Mouse (Mus musculus) bone marrow macrophage, adult 2 months (primary cell): ENCODE measurements around the gene Zfp952. TPM values are rescaled to one million over a fixed set of nuclear protein-coding genes. Genes with fewer than 3 reads are reported as not detected.

ENCODE experiments used
- H3K27ac ChIP-seq: 2 replicates; pipeline ENCODE4 v1.5.1; 2012; ENCODE audit warnings: low read depth, low read length; ENCODE audit not compliant: insufficient read depth
- H3K4me1 ChIP-seq: 2 replicates; pipeline ENCODE4 v1.6.1; 2012; ENCODE audit warnings: low read length; ENCODE audit not compliant: control insufficient read depth, insufficient read depth
- H3K4me3 ChIP-seq: 2 replicates; pipeline ENCODE4 v1.5.1; 2012; ENCODE audit warnings: mild to moderate bottlenecking, low read length, moderate library complexity; ENCODE audit not compliant: insufficient read depth
- CTCF ChIP-seq: IDR thresholded peaks from 2 replicates; pipeline ENCODE4 v1.5.1; 2012; ENCODE audit warnings: low read depth, mild to moderate bottlenecking, low read length, moderate library complexity
- POLR2A ChIP-seq: IDR thresholded peaks from 2 replicates; pipeline ENCODE4 v1.6.1; 2012; ENCODE audit warnings: mild to moderate bottlenecking, low read depth, low read length, borderline replicate concordance
- polyA plus RNA-seq: library from polyadenylated mRNA; stranded (reverse); fragments of >200 nt; gene quantifications from 2 replicates; pipeline ENCODE4 v1.2.4, GENCODE M21; 2012; ENCODE audit not compliant: missing spikeins, insufficient read depth, insufficient read length

The Zfp952 gene
- 9.9 and 10.5 TPM in 2 replicates for polyA plus RNA-seq

GRCm38 (mm10) chr17:32992699-32993474 lies at the start of gene Zfp952:
Gene Zfp952, plus strand, starts transcription at chr17:32993129.
- Histone ChIP-seq H3K4me1 (peaks cover 5% of the 10 kb centered on the region; the same call in 1 of the 2 replicates), H3K4me3 (peak within 1 kb of the TSS; percentile 72), H3K27ac (peak within 1 kb of the TSS; percentile 51)
- no peak for TF ChIP-seq CTCF
- no peak for TF ChIP-seq POLR2A

GRCm38 (mm10) chr17:32943661-32944060 lies 49.3 kb upstream of the Zfp952 start:
- TF ChIP-seq POLR2A (no peak), CTCF (no peak)

GRCm38 (mm10) chr17:32944402-32945035 lies 48.4 kb upstream of the Zfp952 start:
- Histone ChIP-seq H3K4me3 (no peak overlapping the region), H3K4me1 (peaks cover 20% of the 10 kb centered on the region), H3K27ac (no peak overlapping the region)
- no peak for TF ChIP-seq POLR2A
- no peak for TF ChIP-seq CTCF

More at GRCm38 (mm10) chr17:32943661-32944060, 49.3 kb upstream of the Zfp952 start:
- H3K4me3 ChIP-seq = no peak overlapping the region
- no peak overlapping the region for H3K27ac ChIP-seq
- H3K4me1 ChIP-seq = peaks cover 20% of the 10 kb centered on the region

GRCm38 (mm10) chr17:32946716-32947115 lies 46.2 kb upstream of the Zfp952 start:
- peak overlapping the region; percentile 81 for H3K27ac ChIP-seq
- H3K4me3 ChIP-seq = peak overlapping the region; percentile 83
- peaks cover 13% of the 10 kb centered on the region for H3K4me1 ChIP-seq
- no peak for TF ChIP-seq CTCF
- TF ChIP-seq POLR2A = no peak

GRCm38 (mm10) chr17:32947215-32947914 lies 45.6 kb upstream of the Zfp952 start, which contains the start of gene Cyp4f13:
Gene Cyp4f13, minus strand, starts transcription at chr17:32947402.
- Histone ChIP-seq H3K4me3 (peak within 1 kb of the TSS; percentile 83), H3K4me1 (peaks cover 13% of the 10 kb centered on the region), H3K27ac (peak within 1 kb of the TSS; percentile 81)
- TF ChIP-seq POLR2A = peak; percentile 30; the same call in 1 of the 2 replicates
- TF ChIP-seq CTCF = no peak

- TF ChIP-seq POLR2A (no peak), CTCF (no peak)
- no peak overlapping the region for H3K27ac ChIP-seq
- peaks cover 13% of the 10 kb centered on the region for H3K4me1 ChIP-seq
Observed at GRCm38 (mm10) chr17:32950136-32950535, 42.8 kb upstream of the Zfp952 start.

GRCm38 (mm10) chr17:32951006-32951405 lies 41.9 kb upstream of the Zfp952 start:
- no peak overlapping the region for H3K27ac ChIP-seq
- no peak overlapping the region for H3K4me3 ChIP-seq
- H3K4me1 ChIP-seq = peaks cover 11% of the 10 kb centered on the region
- TF ChIP-seq POLR2A (no peak), CTCF (no peak)

More at GRCm38 (mm10) chr17:32950136-32950535, 42.8 kb upstream of the Zfp952 start:
- H3K4me3 ChIP-seq = no peak overlapping the region

- Histone ChIP-seq H3K4me1 (peaks cover 6% of the 10 kb centered on the region), H3K27ac (no peak overlapping the region), H3K4me3 (no peak overlapping the region)
- TF ChIP-seq POLR2A (no peak), CTCF (peak; percentile 70)
Observed at GRCm38 (mm10) chr17:32951441-32951840, 41.5 kb upstream of the Zfp952 start.

- H3K4me3 ChIP-seq = peak overlapping the region; percentile 90
- H3K4me1 ChIP-seq = peaks cover 10% of the 10 kb centered on the region
- no peak for TF ChIP-seq CTCF
- TF ChIP-seq POLR2A = no peak
- H3K27ac ChIP-seq = peak overlapping the region; percentile 61
Observed at GRCm38 (mm10) chr17:32965253-32965622, 27.7 kb upstream of the Zfp952 start.

- Histone ChIP-seq H3K4me1 (peaks cover 10% of the 10 kb centered on the region), H3K4me3 (peak within 1 kb of the TSS; percentile 90), H3K27ac (peak within 1 kb of the TSS; percentile 81)
- no peak for TF ChIP-seq POLR2A
- no peak for TF ChIP-seq CTCF
Observed at GRCm38 (mm10) chr17:32965623-32966290, 27.2 kb upstream of the Zfp952 start, which contains the start of gene Zfp472. Gene Zfp472, plus strand, starts transcription at chr17:32965814.
